ENCODE assay signal across 26 mouse cellular contexts in the genomic region with DNA sequence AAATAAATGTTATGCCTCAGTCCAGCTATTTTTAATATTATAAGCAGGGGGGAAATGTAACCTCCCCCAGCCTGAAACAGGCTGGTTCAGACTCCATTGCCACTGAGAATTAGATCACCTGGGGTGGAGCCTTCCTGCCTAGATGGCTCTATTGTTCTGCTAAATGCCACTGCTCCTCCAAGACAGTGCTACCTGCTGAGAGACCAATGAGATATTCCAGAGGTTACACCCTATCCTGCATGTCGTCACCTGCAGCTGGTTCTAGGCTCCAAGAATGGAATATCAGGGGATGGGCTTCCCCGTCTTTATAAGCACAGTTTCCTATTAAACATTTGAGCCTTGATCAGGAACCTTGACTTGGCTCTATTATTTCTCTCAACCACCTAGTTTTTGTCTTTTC.
"Had no signal": no experiment of that assay in that cellular context is flagged by ENCODE, and none has a peak within 500 bp of the region (broad histone marks: within the 10 kb centered on the region; RNA-seq: fewer than 3 reads in every experiment).

No protein-coding gene starts in this region.

- H3K4me1 ChIP-seq: heart, embryonic 13.5 days; heart, embryonic 15.5 days; hindbrain, embryonic 13.5 days; hindbrain, embryonic 15.5 days; kidney, embryonic 15.5 days; limb, embryonic 13.5 days; limb, embryonic 15.5 days; liver, embryonic 12.5 days had no signal

- H3K36me3 ChIP-seq: heart, embryonic 13.5 days; heart, embryonic 15.5 days; hindbrain, embryonic 13.5 days; hindbrain, embryonic 15.5 days; kidney, embryonic 15.5 days; limb, embryonic 13.5 days; limb, embryonic 15.5 days; liver, embryonic 12.5 days had no signal

- H3K9me3 ChIP-seq: heart, embryonic 13.5 days; heart, embryonic 15.5 days; hindbrain, embryonic 13.5 days; hindbrain, embryonic 15.5 days; kidney, embryonic 15.5 days; limb, embryonic 13.5 days; limb, embryonic 15.5 days; liver, embryonic 12.5 days had no signal

- H3K27me3 ChIP-seq: heart, embryonic 13.5 days; heart, embryonic 15.5 days; hindbrain, embryonic 13.5 days; hindbrain, embryonic 15.5 days; kidney, embryonic 15.5 days; limb, embryonic 13.5 days; limb, embryonic 15.5 days; liver, embryonic 12.5 days had no signal

- ATAC-seq: hindbrain, postnatal 0 days; intestine, embryonic 16.5 days; liver, embryonic 12.5 days had no signal

- H3K27ac ChIP-seq: heart, adult 2 months; heart, embryonic 13.5 days; heart, embryonic 15.5 days; hindbrain, embryonic 13.5 days; hindbrain, embryonic 15.5 days; hindbrain, postnatal 0 days; kidney, embryonic 15.5 days; kidney, postnatal 0 days; limb, embryonic 13.5 days; limb, embryonic 15.5 days; liver, embryonic 12.5 days; liver, embryonic 14.5 days had no signal

- H3K9ac ChIP-seq: heart, embryonic 13.5 days; heart, embryonic 15.5 days; hindbrain, embryonic 13.5 days; hindbrain, embryonic 15.5 days; kidney, embryonic 15.5 days; limb, embryonic 13.5 days; limb, embryonic 15.5 days; liver, embryonic 12.5 days; liver, embryonic 14.5 days had no signal

- H3K4me3 ChIP-seq: heart, adult 2 months; heart, embryonic 13.5 days; heart, embryonic 15.5 days; hindbrain, embryonic 13.5 days; hindbrain, embryonic 15.5 days; kidney, embryonic 15.5 days; limb, embryonic 13.5 days; limb, embryonic 15.5 days; liver, embryonic 12.5 days had no signal

- DNase-seq: gastrocnemius, postnatal 14 days; gastrocnemius, postnatal 36 days; heart, adult 11 months; heart, adult 2 months; heart, postnatal 14 days; heart, postnatal 36 days; kidney, adult 11 months; kidney, adult 2 months; kidney, adult 9 months; kidney, postnatal 14 days; kidney, postnatal 36 days; layer of hippocampus, adult 9-11 months; layer of hippocampus, postnatal 36 days; left cerebral cortex, postnatal 4 days had no signal
